Mouse (Mus musculus) ovary, postnatal 36 days (tissue): ENCODE results near the gene Gnb1l.

Experiments used
- DNase-seq: peaks from one replicate; pipeline ENCODE4 v3.0.0; 2022; ENCODE audit warnings: low spot score, mixed read lengths

Gnb1l gene

DNA sequence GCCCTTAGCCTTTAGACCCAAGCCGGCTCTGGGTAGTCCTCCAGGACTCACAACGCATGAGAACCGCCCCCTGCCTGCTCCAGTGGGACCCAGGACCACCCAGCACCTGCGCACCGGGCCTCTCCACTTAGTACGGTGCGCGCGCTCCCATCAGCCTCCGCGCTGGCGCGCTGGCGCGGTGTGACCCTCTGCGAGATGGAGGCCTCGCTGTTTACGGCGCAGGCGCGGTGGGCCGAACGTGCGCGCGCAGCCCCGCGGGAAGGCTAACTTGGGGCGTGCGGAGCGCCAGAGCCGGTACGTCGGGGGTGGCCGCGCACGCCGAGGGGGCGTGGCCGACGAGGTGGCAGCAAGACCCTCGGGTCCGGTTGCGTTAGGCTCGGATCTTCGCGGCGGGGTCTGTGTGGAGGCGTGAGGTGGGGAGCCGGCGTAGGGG lies at the start of gene Gnb1l, which contains the start of gene Rtl10:
TSS of gene Gnb1l (plus strand) at position 156 of the 433 bp plus-strand sequence.
TSS of gene Rtl10 (plus strand) at position 344 of the 433 bp plus-strand sequence.
- peak; percentile 96 for DNase-seq

DNA sequence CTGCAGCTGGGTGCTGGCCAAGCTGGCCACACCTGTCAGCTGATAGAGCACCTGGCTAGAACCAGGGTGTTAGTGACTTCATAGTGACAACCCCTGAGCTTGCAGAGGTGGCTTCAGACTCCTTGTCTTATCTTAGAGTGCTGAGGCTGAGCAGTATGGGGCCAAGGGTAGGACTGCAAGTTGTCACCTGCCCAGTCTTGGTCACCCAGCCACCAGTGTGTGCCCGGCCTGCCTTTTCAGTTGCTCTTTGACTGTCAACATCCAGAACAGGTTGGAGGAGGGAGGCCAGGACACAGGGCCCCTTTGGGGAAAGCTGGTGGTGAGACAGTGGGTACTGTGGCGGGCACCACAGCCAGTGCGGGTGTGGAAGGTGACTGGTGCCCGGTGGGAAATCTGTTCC lies 49.5 kb upstream of the Gnb1l start:
- DNase-seq = no peak

DNA sequence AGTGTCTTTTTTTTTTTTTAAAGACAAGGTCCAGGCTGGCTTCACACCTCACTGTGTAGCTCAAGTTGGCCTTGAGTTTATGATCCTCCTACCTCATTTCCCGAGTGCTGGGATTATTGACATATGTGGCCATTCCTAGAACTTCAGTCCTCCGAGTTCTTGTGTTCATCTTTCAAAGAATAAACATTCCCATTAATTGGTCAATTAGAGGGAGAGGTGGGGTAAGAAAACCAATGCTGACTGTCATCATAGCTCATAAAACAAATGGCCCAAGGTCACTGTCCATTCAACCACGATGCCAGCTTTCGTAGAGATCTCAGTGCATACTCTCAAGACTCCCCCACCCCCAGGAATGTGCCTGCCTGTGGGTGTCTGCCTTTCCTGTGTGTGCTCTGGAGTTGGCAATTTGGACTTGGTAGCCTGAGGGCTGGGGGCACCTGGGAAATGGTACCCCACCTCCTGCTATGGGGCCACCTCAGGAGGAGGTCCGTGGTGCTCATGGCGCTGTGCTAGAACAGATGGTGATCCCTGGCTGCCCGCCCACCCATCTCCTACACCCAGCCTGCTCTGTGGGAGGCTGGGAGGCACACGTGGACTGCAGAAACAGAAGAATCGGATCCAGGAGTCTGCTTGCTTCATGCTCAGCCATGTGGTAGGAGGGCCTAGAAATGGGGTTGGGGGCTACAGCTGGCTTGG lies 46.9 kb upstream of the Gnb1l start:
- peak; percentile 22 for DNase-seq

DNA sequence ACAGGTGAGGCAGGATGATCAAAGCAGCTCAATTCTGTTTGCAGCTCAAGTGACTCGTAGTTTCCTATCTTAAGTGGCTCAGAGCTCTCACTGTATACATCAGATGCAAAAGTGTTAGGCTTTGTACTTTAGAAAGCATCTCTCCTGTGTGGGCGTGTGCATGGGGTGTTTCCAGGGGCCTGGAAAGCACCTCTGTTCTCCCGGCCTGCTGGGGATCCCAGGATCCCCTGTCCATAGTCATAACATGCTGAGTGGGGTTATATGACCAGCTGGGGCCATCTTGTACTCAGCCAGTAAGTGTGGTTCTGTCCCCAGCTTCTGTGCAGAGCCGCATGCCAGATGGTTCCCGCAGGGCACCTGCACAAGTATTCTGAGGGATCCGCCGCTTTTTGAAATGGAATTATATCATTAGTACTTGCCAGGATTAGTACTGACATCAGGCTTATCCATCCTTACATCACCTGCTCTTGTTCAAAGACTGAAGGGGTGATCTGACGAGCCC lies 46.1 kb upstream of the Gnb1l start:
- no peak for DNase-seq

DNA sequence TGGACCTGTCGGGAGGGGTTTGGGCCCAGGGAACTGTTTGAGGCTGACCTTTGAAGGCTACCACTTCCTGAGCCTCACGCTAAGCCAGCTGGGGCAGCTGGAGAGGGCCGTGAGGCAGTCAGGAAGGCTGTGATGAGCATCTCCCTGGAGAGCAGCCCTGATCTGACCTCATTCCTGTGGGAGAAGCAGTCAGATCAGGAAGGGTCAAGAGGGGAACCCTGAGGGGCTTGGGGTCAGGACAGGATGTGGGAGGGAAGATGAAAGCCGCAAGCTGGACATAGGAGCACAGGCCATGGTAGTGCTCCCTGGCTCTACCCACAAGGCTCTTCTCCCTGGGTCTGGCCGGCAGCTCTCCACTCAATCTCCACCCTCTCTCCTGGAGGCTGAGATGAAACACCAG lies 44.7 kb upstream of the Gnb1l start:
- no peak for DNase-seq

DNA sequence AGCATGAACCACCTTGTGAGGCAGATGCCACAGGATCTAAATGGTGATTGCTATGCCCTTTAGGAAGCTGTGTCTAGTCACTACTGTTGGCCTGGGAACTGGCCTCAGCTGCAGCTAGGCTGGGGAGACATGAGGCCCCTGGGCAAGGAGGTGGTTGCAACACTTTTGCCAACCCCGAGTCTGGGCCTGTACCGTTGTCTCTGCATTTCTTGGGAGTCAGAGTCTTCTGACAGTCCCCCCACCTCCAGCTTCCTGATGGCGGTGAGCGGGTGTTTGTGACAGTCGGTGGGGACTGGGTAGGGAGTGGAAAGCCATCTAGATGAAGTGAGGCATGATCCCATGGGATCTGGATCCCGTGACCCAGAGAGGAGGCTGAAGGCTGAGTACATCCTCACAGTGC lies 43.1 kb upstream of the Gnb1l start:
- no peak for DNase-seq

DNA sequence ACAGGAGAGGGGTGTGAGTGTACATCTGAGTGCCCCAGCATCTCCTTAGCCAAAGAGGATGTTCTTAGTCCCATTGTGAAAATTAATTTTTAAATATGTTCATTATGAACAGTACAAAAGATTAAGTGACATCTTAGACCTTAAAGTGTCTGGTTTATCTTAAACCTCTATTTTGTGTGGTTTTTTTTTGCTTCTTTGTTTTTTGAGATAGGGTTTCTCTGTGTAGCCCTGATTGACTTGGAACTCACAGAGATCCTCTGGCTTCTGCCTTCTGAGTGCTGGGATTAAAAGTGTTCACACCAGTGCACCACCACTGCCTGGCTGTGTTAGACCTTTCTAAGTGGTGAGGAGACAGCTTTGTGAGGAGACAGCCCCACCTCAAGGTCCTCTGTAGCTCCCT lies 39.9 kb upstream of the Gnb1l start:
- DNase-seq = no peak

DNA sequence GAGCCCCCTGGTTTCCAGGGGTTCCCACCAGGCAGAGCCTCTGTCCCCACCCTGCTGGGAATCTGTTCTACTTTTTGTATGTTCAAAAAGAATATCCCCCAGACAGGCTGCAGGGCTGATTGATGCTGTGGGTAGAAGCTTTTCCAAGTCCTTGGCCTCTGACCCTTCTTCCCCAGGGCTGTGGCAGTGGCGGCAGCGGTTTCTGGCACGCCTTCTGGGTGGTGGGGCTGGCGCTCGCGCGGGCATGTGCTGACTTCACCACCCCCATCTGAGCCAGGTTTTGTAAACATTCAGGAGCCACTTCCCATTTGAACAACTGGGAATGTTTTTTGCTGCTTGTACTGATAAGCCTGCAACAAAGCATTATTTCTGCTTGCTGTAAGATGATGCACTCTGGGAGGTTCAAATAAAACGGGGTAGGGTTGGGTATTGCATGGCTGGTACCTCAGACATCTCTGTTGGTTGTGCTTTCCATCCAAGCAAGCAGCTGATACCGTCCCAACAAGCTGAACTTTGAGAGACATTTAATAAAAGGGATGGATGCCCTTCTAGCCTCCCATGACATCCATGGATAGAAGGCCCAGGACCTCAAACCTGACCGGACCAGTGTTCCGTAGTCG lies 39.1 kb upstream of the Gnb1l start:
- DNase-seq = no peak

DNA sequence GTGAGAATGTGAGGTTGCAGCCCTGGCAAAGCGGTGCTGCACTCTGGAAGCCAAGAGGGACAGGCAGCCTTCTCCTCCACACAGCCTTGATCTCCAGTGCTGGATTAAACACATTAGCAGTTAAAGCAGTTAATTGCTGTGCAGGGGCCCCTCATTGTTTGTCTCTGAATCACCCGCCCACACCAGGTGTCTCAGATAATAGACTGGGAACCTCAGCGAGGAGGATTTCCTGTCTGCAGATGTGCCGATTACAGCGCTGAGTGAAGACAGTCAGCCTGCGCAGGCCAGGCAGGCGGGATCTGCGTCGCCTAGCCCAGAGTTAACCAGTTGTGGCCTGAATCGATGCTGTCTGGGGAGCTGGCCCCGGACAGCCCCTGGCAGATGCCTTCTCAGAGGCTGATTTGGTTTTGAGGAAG lies 38.5 kb upstream of the Gnb1l start:
- no peak for DNase-seq

DNA sequence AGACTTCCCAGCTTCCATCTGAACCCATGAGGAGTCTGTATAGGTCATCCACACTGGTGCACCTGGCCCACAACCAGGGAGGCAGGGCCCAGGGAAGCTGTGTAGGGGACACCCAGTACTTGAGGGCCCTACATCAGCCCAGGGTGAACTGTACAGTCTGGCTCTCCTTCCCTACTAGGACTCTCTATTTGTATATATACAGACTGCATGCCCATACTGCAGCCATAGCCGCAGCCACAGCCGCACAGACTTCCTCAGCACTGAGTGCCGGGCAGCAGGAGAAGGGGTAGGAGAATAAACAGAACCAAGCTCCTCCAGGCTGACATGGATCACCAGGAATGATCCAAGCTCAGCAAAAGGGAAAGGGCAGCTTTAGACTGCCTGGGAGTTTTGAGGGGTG lies 37.7 kb upstream of the Gnb1l start:
- DNase-seq = no peak

DNA sequence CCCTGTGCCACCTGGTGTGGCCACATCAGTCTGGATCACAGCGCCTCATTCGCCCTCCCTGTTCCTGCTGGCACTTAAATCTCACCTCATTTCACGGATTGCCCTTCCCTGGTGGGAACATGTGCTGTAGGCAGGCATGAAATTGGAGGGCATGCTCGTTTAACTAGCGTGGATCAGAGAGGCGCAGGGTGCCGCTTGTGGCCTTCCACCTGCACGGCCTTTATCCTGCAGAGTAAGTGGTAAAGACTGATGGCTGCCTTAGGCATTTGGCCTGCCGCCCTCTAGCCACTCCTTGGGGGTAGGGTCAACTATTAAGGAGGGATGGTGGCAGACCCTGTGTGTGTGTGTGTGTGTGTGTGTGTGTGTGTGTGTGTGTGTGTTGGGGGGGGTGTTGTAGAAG lies 36.5 kb upstream of the Gnb1l start:
- DNase-seq = no peak

DNA sequence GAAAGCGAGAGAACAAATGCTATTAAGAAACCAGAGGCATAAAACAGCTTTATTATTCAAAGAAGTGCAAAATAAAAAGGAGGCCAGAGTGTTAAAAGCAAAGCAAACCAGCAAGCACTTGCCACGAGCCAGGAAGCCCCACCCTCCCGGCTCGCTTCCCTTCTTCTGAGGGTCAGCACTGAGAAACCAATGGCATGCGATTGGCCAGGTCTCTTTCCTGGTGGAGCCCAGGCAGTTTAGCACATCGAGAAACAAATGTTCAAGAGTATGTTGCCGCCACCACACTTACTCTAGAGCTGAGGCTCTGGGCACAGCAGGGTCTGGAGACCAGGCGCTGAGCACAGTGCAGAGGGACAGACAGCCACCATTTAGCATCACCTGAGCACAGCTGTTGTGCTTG lies 35.9 kb upstream of the Gnb1l start:
- DNase-seq = no peak

DNA sequence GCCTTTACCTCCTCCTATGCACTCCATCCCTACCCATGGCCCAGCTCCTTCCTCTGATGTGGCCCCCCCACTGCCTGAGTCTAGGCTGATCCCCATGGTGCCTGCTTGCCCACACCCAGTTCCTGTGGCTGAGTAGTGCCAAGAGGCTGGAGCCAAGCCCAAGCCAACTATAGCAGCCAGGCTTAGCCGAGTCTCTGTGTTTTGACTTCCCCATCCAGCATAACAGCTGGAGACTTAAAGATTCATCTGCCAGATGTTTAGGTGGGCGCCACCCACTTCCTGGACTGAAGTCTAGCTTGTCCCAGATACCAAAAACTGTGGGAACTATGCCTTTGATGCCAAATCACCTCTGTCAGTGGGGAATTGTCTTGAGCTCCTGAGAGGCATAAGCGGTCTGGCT lies 34.2 kb upstream of the Gnb1l start:
- DNase-seq = no peak

DNA sequence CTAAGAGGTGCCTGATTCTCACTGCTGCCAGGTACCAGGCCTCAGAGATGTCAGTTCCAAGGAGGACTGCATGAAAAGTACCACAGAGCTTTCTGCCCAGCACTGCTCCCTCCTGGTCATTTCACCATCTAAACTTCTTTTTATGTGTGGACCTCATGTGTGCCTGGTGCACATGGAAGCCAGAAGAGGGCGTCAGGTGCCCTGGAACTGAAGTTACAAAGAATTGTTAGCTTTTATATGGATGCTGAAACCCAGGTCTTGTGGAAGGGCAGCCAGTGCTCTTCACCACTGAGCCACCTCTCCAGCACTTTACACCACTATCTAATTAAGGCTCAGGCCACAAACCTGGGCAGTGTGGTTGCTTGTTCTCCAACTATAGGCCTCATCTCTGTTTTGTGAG lies 27.7 kb upstream of the Gnb1l start:
- no peak for DNase-seq

DNA sequence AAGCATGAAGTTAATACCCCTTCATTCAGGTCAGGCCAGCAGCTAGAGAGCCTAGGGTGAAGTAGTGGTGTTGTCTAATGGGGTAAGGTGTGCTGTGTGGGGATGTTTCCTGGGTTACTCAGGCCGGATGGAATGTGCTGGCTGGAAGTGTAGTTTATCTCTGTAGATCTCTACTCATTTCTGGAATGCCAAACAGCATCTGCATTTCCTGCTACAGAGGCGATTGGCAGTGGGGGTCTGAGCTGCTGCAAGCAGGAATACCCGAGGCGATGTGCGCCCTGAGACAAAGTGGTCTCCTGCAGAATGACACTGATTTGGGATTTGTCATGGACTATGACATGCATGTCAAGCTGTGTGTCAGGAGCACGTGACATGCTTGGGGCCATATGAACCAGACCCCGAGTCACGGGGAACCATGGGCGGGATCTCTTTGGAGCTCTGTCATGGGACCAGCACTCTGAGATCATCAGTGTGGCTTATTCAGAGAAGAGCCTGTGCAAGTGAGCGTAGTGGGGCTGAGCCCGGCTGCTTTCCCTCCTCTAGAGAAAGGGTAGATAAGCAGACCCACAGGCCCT lies 27.0 kb upstream of the Gnb1l start:
- DNase-seq = no peak

DNA sequence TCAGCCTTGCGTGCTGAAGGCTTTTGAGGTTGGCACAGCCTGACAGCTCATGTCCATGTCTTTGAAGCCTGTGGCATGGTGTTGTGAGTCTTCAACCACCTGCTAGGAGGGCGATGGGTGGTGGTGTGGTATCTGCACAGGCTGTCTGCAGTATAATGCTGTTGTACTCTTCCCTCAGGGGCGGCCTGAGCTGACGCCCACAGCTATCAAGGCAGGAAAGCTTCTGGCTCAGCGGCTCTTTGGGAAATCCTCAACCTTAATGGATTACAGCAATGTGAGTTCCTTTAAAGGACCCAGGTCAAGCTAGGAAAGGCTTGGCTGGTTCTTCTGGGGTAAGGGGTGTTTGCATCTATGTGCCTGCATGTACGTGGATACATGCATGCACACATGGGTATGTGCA lies 26.5 kb upstream of the Gnb1l start:
- no peak for DNase-seq

DNA sequence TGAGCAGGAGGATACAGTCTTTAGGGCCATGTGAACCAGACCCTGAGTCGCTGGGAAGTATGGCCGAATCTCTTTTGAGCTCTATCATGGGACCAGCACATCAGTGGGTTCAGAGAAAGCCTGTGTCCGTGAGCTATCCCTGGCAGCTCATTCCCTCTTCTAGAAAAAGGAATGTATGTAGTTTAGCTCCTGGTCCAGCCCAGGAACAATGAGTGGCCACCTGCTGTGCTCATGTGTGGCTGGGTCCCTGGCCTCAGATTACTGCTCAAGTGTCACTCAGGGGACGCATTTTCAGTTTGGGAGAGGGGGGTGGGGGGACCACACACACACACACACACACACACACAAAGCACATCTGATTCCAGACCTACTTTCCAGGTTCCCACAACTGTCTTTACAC lies 26.1 kb upstream of the Gnb1l start:
- no peak for DNase-seq

DNA sequence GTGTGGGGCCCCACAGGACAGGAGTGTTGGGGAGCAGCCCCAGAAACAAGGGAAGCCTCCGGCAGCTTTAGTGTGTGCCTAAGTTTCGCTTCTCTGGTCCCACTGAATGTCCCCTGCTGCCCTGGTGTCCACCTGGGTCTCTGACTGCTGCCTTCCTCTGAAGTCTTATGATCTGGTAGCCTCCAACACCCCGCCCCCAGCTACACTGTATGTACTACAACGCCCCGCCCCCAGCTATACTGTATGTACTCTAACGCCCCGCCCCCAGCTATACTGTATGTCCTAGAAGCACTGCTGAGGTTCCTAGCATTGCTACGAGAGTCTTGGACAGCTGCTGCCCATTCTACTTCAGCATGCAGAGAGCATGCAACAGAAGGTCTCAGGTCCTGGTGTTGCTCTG lies 25.5 kb upstream of the Gnb1l start:
- DNase-seq = no peak

DNA sequence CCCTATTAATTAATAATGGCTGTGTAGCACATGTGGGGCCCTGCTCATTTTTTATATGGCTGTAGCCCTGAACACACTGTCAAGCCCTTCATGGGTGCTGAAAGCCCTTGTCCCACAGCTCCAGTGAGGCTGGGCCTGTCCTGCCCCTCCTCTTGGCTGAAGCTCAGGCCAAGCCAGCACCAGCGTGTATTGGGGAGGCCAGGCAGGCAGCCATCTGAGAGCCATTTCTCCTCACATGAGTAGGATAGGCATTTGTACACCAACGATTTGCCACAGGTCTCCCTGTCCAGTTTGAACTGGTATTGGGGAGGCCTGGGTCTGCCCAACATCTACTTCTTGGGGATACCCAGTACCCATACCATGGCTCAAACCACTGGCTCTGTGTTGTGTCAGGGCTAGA lies 24.5 kb upstream of the Gnb1l start:
- no peak for DNase-seq

DNA sequence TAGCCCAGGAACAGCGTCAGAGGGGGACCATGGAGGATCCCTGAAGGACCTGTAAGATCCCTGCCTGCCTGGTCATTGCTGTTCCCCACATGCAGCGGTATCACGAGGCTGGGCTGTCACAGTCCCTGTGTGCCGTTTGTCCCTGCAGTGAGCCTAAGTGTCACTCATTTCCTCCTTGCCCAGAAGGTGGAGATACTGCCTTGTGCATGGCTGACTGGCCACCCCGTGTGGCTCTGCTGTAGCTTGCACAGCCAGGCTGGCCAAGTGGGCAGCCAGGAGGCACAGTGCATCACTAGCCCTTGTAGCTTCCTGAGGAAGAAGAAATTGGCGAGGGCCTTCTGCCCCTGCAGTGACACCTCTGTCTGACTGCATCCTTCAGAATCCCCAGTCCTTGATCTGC lies 20.5 kb upstream of the Gnb1l start:
- no peak for DNase-seq

DNA sequence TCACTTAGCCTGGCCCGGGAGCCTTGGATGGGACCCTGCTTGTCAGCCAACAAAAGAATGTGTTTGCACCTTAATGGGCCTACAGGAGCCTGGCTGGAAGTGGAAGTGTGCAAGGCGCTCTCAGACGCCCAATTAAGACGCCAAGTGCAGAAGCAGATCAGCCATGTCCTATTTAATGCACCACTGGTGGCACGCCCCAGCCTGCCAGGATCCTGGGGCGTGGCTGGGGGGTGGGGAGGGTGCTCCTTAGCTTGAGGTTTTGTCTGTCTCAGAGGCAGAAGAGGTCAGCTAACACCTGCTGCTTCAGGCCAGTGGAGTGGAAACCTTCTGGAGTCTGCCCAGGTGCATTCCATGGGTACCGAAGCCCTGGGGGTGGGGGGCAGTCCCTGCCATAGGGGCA lies 18.8 kb upstream of the Gnb1l start:
- no peak for DNase-seq

DNA sequence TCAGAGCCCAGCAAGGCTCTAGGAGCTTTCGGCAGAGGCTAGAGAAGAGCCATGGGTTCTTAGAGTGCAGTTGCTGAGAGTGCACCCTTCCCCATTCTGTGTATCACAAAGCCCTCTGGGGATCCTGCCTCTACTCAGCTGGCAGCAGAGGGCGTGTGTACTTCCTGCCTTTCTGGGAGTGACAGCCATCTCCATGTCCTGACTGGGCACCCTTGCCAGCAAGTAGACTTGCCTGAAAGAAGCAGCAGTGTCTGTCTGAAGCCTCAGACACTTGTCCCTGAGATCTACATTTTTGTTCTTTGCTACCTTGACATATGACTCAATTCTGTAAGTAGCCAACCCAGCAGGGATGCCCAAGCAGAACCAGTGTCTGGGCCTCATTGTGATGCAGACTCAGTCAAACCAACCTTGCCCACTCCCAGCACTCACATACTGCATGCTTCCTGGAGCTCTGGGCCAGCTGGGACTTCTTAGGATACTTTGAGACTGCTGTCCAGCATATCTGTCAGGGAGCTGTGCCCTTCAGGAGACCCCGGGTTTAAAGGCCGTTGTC lies 17.5 kb upstream of the Gnb1l start:
- DNase-seq = no peak

DNA sequence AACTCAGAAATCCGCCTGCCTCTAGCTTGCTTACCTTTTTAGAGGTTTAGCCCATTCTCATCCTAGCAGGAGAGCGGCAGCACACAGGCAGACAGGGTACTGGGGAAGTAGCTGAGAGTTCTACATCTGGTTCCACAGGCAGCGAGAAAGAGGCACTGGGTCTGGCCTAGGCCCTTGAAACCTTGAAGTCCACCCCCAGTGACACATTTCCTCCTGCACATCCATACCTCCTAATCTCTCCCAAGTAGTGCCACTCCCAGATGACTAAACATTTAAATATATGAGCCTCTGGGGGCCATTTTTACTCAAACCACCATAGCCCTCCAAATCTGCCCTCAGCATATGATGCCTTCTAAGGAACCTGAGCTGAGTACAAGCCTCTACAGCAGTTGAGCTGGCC lies 16.1 kb upstream of the Gnb1l start:
- DNase-seq = no peak
